Mouse (Mus musculus) monocyte, adult 59 days (primary cell): Measurements from ENCODE around the gene Usp26. TPM values are rescaled to one million over a fixed set of nuclear protein-coding genes. Genes with fewer than 3 reads are reported as not detected.

Source experiments
- total RNA-seq, 2 experiments: library from RNA; stranded (reverse); gene quantifications; one replicate each; pipeline ENCODE4 v1.2.4; 2023

Usp26 gene
- not detected for total RNA-seq

DNA sequence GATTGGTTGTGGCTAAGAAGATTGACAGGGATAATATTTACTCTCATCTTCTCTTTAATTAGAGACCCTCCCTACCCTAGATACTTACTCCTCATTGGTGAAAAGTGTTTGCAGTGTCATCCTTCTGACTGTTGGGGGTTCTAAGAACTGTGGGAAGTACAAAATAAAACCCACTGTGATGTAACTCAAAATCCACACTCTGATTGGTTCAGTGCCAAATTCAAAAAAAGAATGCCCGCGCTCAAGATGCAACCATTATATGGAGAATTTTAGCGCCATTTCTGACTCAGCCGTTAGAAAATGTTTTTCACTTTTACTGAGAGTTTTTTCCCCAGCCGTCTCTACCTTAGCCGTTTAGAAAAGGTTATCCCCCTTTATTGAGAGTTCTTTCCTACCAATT, at the start of gene Usp26:
Usp26 (minus strand) TSS at position 101 of the 400 bp plus-strand sequence.

Other genes with a start within 250 kb of the Usp26 start
- gene Hs6st2, start 119.4 kb downstream of the Usp26 start, total RNA-seq: not detected
- not detected for gene 1700080O16Rik, start 171.5 kb upstream of the Usp26 start, total RNA-seq